Mouse (Mus musculus): ENCODE data around the gene Hoxb4.

The Hoxb4 gene

DNA sequence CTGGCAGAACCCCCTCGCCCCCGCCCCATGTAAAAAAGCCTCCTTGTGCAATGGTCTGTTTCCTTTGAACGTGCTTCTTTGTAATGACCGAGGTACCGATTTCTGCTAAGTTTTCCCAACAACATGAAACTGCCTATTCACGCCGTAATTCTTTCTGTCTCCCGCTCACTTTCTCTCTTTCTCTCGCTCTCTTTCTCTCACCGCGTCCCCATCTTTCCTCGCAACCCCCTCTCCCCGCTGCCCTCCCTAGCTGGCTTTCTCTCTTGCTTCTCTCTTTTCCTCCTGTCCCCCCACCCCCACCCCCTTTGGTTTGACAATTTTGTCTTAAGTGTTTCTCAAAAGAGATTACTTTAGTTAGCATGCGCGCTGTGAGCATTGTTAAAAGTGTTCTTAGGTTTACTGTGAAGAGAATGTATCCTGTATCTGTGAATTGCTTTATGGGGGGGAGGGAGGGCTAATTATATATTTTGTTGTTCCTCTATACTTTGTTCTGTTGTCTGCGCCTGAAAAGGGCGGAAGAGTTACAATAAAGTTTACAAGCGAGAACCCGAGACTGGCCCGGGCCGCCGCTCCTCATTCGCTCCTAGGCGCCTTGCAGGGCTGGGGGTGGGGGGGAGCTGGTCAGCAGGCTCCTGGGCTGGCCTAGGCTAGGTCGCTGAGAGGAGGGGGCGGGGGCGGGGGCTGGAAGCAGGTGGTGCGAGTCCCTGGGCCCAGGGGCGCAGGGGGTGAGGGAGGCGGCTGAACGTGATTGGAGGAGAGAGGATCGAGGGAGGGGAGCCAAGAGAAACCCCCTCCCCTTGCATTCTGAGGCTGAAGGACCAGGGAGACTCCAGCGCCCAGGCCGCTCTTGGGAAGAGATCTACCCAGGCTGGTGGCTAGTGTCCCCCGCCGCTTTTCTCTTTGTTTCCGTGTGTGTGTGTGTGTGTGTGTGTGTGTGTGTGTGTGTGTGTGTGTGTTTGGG lies 33.0 kb upstream of the Hoxb4 start:
- peak; percentile 85 to 86 for DNase-seq

- peak; percentile 90 to 94 for DNase-seq
These were observed 32.0 kb upstream of the Hoxb4 start, which contains the start of gene Hoxb7 for GRCm38 (mm10) chr11:96285771-96286738. Gene Hoxb7 (plus strand): TSS chr11:96286623.

DNA sequence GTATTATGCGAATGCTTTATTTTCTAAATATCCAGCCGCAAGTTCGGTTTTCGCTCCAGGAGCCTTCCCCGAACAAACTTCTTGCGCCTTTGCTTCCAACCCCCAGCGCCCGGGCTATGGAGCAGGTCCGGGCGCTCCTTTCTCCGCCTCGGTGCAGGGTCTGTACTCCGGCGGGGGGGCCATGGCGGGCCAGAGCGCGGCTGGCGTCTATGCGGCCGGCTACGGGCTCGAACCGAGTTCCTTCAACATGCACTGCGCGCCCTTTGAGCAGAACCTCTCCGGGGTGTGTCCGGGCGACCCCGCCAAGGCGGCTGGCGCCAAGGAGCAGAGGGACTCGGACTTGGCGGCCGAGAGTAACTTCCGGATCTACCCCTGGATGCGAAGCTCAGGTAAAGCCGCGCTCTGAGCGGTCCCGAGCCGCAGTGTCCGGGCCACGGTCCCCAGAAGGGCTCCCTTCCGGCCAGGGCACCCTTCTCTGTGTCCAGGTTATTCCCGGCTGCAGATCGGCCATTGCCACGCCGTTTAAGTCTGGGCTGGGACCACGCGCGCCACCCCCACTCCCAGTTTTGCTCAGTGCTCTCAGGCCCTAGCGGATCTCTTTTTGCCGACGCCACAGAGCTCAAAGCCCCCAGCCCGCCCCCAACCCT lies 31.2 kb upstream of the Hoxb4 start:
- DNase-seq, result peak in 1 of 2 experiments; percentile 83

DNA sequence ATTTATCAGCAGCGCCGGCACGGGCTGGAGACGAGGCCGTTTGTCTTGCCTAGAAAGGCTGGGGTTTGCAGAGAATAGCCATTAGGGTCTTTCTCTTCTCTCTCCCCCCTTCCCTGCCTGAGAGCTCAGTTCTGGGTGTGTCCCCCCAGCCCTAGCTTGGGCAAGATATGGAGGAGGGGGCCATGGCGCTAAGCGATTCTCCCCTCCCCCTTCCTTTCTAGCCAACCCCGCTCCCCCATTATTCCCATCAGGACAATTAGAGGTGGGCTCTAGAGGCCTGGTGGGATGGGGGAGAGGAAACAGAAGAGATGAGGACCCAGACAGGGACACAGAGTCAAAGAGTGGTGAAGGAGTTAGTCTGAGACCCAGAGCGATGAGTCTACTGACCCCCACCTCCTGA lies 30.7 kb upstream of the Hoxb4 start:
- DNase-seq, result no peak

- DNase-seq, result no peak
These were observed 29.4 kb upstream of the Hoxb4 start for GRCm38 (mm10) chr11:96288455-96289221.

- peak in 1 of 2 experiments; percentile 55 for DNase-seq
These were observed 28.8 kb upstream of the Hoxb4 start for GRCm38 (mm10) chr11:96289293-96289692.

DNA sequence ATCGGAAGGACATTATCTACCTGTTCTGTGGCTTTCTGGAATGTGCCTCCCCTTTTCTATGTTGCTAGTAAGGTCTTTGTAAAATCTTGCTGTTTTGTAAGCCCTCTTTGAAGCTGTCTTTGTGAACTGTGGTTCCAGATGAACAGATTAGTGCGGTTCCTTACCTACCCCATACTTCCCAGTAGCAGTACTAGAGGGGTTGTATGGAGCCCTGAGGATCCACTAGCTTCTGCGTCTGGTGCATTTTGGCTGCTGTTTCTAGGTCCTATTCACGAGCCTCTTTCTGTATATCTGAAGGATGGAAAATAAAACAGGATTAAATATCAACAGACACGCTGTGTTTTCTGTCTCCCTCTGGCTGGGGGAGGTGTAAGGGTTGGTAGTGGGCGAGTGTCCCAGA lies 28.2 kb upstream of the Hoxb4 start:
- DNase-seq, result no peak

- DNase-seq, result peak in 1 of 2 experiments; percentile 60
These were observed 27.2 kb upstream of the Hoxb4 start for GRCm38 (mm10) chr11:96290705-96291355.

DNA sequence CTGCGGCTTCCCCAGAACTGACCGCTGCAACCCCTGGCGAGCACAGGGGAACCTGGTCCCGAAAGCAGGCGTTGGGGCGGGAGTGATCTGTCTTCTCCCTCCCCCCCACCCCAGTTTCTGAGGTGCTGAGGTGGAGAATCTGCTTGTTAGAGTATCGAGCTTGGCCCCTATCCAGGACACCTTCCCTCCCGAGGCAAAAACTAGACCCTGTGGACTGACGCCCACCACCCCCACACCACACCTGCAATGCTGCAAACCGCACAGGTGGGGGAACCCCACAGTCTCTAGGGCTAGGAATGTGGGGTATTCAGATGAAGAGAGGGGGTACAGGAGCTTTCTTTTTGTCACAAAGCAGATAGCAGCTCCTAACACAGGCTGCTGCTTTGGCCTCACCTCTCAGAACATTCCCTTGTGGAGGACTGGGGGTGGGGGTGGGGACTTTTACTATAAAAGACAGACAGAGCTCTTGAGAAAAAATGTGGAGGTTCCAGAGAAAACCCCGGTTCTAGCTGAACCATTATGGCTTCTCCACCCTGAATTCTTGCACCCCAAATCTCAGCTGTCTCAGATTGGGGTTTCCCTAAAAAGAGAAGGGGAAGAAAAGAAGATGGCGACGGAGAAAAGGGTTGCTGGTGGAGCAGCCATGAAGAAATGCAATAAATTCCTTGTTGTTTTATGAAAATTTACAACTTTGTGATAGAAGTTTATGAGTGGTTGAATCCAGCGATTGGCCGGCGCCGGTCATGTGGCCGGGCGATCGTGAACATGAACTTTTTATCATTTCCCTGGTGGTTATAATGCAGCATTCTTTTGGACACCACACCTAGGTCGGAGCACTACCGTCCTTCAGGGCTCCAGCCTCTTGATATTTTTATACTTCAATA lies 26.1 kb upstream of the Hoxb4 start, which contains the start of gene Hoxb6:
Gene Hoxb6, plus strand, starts transcription at position 796 of the 884 bp plus-strand sequence.
- DNase-seq, result peak; percentile 88 to 90

DNA sequence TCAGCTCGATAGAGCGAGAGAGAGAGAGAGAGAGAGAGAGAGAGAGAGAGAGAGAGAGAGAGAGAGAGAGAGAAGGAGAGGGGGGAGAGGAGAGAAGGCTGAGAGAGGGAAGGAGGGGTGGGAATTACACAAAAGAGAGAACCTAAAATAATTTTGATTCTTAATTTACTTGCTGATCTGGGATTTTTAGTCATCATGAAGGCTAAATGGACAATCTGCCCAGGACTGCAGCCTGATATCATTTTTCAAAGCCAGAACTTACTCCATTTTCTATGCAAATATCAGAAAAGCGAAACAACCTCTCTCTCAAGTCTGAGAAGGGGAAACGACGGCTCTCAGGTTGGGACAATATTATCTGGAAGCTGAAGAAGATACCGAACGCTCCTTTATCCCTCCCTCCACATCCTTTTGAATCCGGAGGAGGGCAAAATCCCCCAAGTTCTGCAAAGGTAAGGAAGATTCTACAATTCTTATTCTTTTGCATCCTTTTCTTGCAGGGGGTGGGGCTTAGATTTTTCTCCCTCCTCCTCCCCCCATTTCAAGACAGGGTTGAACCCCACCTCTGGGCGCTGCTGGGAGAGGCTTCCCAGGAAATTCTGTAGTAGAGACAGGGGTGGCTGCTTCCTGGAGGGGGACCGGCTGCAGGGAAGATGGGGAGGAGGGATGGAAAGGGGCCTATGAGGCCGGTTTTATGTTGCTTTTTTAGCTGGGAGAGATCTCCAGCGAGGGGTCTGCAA lies 25.3 kb upstream of the Hoxb4 start:
- peak in 1 of 2 experiments; percentile 65 for DNase-seq

DNA sequence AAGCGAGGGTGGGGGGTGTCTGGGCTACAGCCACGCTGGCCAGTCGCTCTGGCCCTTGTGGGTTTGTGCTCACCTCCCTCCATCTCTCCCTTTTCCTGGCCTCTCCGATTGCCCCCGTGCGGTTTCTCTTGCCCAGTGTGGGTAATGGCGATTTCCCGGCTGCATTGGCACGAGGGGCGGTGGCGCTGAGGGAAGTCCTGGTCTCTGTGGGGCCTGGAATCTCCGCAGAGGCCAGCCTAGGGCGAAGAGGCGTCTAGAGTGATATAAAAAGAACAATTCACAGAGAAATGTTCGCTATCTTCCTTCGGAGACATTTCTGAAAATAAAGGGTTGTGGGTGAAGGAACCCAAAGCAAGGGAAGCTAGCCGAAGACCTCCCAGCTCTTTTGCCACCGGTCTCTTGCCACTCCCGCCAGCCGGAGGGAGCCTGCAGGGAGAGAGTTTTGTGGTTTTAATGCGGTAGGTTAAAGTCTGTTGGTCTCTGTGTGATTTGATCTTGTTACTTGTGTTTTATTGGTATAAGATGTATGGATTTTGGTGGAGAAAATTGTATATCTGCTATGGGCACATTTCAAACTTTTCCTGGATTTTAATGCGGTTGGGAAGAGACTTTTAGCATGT lies 24.7 kb upstream of the Hoxb4 start:
- peak in 1 of 2 experiments; percentile 74 for DNase-seq

- DNase-seq, result peak; percentile 93 to 95
These were observed 23.6 kb upstream of the Hoxb4 start for GRCm38 (mm10) chr11:96294245-96295091.

GRCm38 (mm10) chr11:96295092-96295835 lies 22.8 kb upstream of the Hoxb4 start:
- DNase-seq, result peak; percentile 92 to 94

GRCm38 (mm10) chr11:96296997-96297396 lies 21.1 kb upstream of the Hoxb4 start:
- no peak for DNase-seq

GRCm38 (mm10) chr11:96297428-96297827 lies 20.6 kb upstream of the Hoxb4 start:
- DNase-seq, result no peak

DNA sequence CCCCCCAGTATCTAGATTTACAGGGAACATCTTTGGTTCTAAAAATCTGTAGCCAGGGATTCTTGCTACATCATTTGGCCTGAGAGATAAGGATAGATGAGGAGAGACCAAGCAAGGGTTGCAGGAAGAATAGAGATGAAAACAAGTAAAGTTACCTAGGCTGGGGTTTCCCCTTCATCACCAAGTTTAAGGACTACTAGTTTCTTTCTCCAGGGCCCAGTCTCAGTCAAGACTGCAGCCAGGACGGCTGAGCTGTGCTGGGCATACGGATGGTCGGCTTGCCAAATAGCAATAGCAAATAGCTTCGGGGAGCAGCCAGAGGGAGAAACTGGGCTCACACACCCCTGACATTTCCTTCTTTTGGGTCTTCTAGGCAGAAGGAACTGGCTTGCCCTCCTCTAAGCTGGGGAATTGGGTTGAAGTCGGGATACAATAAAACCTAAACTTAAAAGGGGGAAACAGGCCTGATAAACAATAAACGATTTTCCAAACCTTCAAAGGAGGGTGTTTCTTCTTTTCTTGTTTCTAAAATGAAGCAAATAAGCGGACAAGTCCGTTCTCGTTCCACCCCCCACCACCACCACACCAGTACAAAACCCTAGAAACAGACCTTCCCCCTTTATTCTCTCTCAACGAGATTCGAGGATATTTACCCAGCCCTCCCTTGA lies 20.0 kb upstream of the Hoxb4 start:
- no peak for DNase-seq

Measured in kidney, postnatal 36 days (tissue).